Mouse (Mus musculus) MEL (cell line): Measurements from ENCODE around the gene Lsm12. TPM values are rescaled to one million over a fixed set of nuclear protein-coding genes. Genes with fewer than 3 reads are reported as not detected.

Experiments
- DNase-seq: peaks from one replicate; pipeline ENCODE4 v3.0.0; 2011; ENCODE audit warnings: low read depth, low spot score
- H3K27ac ChIP-seq: 2 replicates; pipeline ENCODE4 v1.5.1; 2012; ENCODE audit warnings: low read depth, mild to moderate bottlenecking, control low read depth, low read length, moderate library complexity; ENCODE audit not compliant: control insufficient read depth
- H3K27me3 ChIP-seq, 2 experiments: fragments of 150-350 bp in 1 of 2; sonication (generic) in 1 of 2; 2 replicates each; pipeline ENCODE4 v1.6.1; 2012; ENCODE audit warnings: low read length in 2 of 2, mild to moderate bottlenecking in 2 of 2, improper control_type of control experiment in 1 of 2, moderate library complexity in 1 of 2; ENCODE audit not compliant: insufficient read depth in 2 of 2, control insufficient read depth in 1 of 2
- H3K36me3 ChIP-seq, 2 experiments: 2 replicates each; pipeline ENCODE4 v1.6.1; 2012 to 2014; ENCODE audit warnings: low read length in 2 of 2, improper control_type of control experiment in 1 of 2, inconsistent platforms in 1 of 2, mild to moderate bottlenecking in 1 of 2; ENCODE audit not compliant: insufficient read depth in 2 of 2, control insufficient read depth in 1 of 2
- H3K4me1 ChIP-seq, 2 experiments: fragments of 150-350 bp in 1 of 2; sonication (generic) in 1 of 2; 2 replicates each; pipeline ENCODE4 v1.6.1; 2012; ENCODE audit warnings: low read length in 2 of 2, improper control_type of control experiment in 1 of 2, mild to moderate bottlenecking in 1 of 2; ENCODE audit not compliant: insufficient read depth in 2 of 2, control insufficient read depth in 1 of 2
- H3K4me3 ChIP-seq, 2 experiments: fragments of 150-350 bp in 1 of 2; sonication (generic) in 1 of 2; 2 replicates each; pipeline ENCODE4 v1.5.1; 2012; ENCODE audit warnings: low read depth in 2 of 2, low read length in 2 of 2, mild to moderate bottlenecking in 2 of 2, moderate library complexity in 2 of 2, control low read depth in 1 of 2, improper control_type of control experiment in 1 of 2; ENCODE audit not compliant: control insufficient read depth in 1 of 2, insufficient read depth in 1 of 2
- H3K79me2 ChIP-seq: 2 replicates; pipeline ENCODE4 v1.6.1; 2012; ENCODE audit warnings: mild to moderate bottlenecking, low read length, moderate library complexity; ENCODE audit not compliant: control insufficient read depth, poor library complexity, insufficient read depth
- H3K9ac ChIP-seq: 2 replicates; pipeline ENCODE4 v1.6.1; 2012; ENCODE audit warnings: low read depth, mild to moderate bottlenecking, control low read depth, low read length, moderate library complexity; ENCODE audit not compliant: control insufficient read depth, poor library complexity, severe bottlenecking
- H3K9me3 ChIP-seq: fragments of 150-350 bp; sonication (generic); replicated peaks from 2 replicates; pipeline ENCODE4 v1.6.1; 2012; ENCODE audit warnings: mild to moderate bottlenecking, low read length, improper control_type of control experiment, moderate library complexity; ENCODE audit not compliant: insufficient read depth
- BHLHE40 ChIP-seq: IDR thresholded peaks from 2 replicates; pipeline ENCODE4 v1.6.1; 2012; ENCODE audit warnings: low read depth, mild to moderate bottlenecking, inconsistent platforms, low read length, improper control_type of control experiment, borderline replicate concordance
- CHD1 ChIP-seq: IDR thresholded peaks from 2 replicates; pipeline ENCODE4 v1.6.1; 2012; ENCODE audit warnings: low read depth, mild to moderate bottlenecking, inconsistent platforms, low read length, improper control_type of control experiment
- CHD2 ChIP-seq: IDR thresholded peaks from 2 replicates; pipeline ENCODE4 v1.6.1; 2011; ENCODE audit warnings: low read length, improper control_type of control experiment
- CTCF ChIP-seq, 3 experiments: IDR thresholded peaks in 2 of 3; conservative IDR thresholded peaks in 1 of 3; 2 replicates each; pipeline ENCODE4 v1.5.1; 2011 to 2012; ENCODE audit warnings: low read length in 3 of 3, low read depth in 2 of 3, mild to moderate bottlenecking in 2 of 3, improper control_type of control experiment in 1 of 3, inconsistent platforms in 1 of 3, mixed read lengths in 1 of 3, moderate library complexity in 1 of 3; ENCODE audit not compliant: control insufficient read depth in 1 of 3, insufficient read depth in 1 of 3, poor library complexity in 1 of 3, severe bottlenecking in 1 of 3
- EP300 ChIP-seq, 2 experiments: IDR thresholded peaks; 2 replicates each; pipeline ENCODE4 v1.6.1; 2011; ENCODE audit warnings: improper control_type of control experiment in 2 of 2, low read length in 2 of 2, low read depth in 1 of 2, mild to moderate bottlenecking in 1 of 2
- ETS1 ChIP-seq: IDR thresholded peaks from 2 replicates; pipeline ENCODE4 v1.6.1; 2012; ENCODE audit warnings: low read depth, mild to moderate bottlenecking, inconsistent platforms, low read length, improper control_type of control experiment, moderate library complexity
- KAT2A ChIP-seq: conservative IDR thresholded peaks from 2 replicates; pipeline ENCODE4 v1.6.1; 2012; ENCODE audit warnings: low read depth, low read length, improper control_type of control experiment, inconsistent platforms
- MAFK ChIP-seq: IDR thresholded peaks from 2 replicates; pipeline ENCODE4 v1.6.1; 2011; ENCODE audit warnings: low read depth, mild to moderate bottlenecking, low read length, improper control_type of control experiment, borderline replicate concordance
- MAX ChIP-seq: IDR thresholded peaks from 2 replicates; pipeline ENCODE4 v1.6.1; 2011; ENCODE audit warnings: low read length, improper control_type of control experiment
- MEF2A ChIP-seq: IDR thresholded peaks from 2 replicates; pipeline ENCODE4 v1.6.1; 2014; ENCODE audit warnings: low read depth, mild to moderate bottlenecking, inconsistent platforms, low read length, improper control_type of control experiment; ENCODE audit not compliant: poor library complexity, insufficient replicate concordance, severe bottlenecking; ENCODE audit errors: extremely low read depth
- NELFE ChIP-seq: IDR thresholded peaks from 2 replicates; pipeline ENCODE4 v1.6.1; 2011; ENCODE audit warnings: low read depth, low read length, improper control_type of control experiment
- POLR2AphosphoS5 ChIP-seq: IDR thresholded peaks from 2 replicates; pipeline ENCODE4 v1.6.1; 2012; ENCODE audit warnings: low read depth, borderline replicate concordance, mild to moderate bottlenecking, inconsistent platforms, low read length, moderate library complexity, mixed read lengths
- SIN3A ChIP-seq: IDR thresholded peaks from 2 replicates; pipeline ENCODE4 v1.6.1; 2012; ENCODE audit warnings: low read length, improper control_type of control experiment, inconsistent platforms
- TBP ChIP-seq: IDR thresholded peaks from 2 replicates; pipeline ENCODE4 v1.8.0; 2011; ENCODE audit warnings: low read depth, low read length, improper control_type of control experiment
- UBTF ChIP-seq: IDR thresholded peaks from 2 replicates; pipeline ENCODE4 v1.6.1; 2012; ENCODE audit warnings: low read depth, mild to moderate bottlenecking, inconsistent platforms, low read length, improper control_type of control experiment, moderate library complexity, borderline replicate concordance; ENCODE audit not compliant: insufficient read depth
- USF1 ChIP-seq: IDR thresholded peaks from 2 replicates; pipeline ENCODE4 v1.6.1; 2014; ENCODE audit warnings: low read depth, mild to moderate bottlenecking, inconsistent platforms, low read length, improper control_type of control experiment, moderate library complexity
- ZKSCAN1 ChIP-seq: IDR thresholded peaks from 2 replicates; pipeline ENCODE4 v1.6.1; 2012; ENCODE audit warnings: low read depth, mild to moderate bottlenecking, inconsistent platforms, low read length, improper control_type of control experiment, moderate library complexity
- ZNF384 ChIP-seq: IDR thresholded peaks from 2 replicates; pipeline ENCODE4 v1.6.1; 2012; ENCODE audit warnings: low read depth, mild to moderate bottlenecking, inconsistent platforms, low read length, improper control_type of control experiment
- polyA plus RNA-seq, 2 experiments: library from polyadenylated mRNA; stranded (reverse) in 1 of 2; unstranded in 1 of 2; fragments of >175 nt in 1 of 2; fragments of >200 nt in 1 of 2; gene quantifications; 2 replicates each; pipeline versions ENCODE4 v1.2.1 to v1.2.4; 2012; ENCODE audit warnings: low replicate concordance in 2 of 2, low read depth in 1 of 2; ENCODE audit not compliant: insufficient read length in 2 of 2, insufficient read depth in 1 of 2, missing spikeins in 1 of 2
- total RNA-seq: library from RNA; depleted of rRNA; stranded (reverse); fragments of 300-350 nt; gene quantifications from 2 replicates; pipeline ENCODE4 v1.2.3, GENCODE M21; 2012

Gene Lsm12
- total and polyA plus RNA-seq, 3 experiments: 75.0 to 150 (median 128) TPM

- TF ChIP-seq USF1 (no peak), MEF2A (no peak), NELFE (no peak)
- H3K9me3 ChIP-seq: no peaks in the 10 kb centered on the region
- peaks cover 18% of the 10 kb centered on the region for H3K79me2 ChIP-seq
- H3K27me3 ChIP-seq: no peaks in the 10 kb centered on the region
- no peak overlapping the region for H3K4me3 ChIP-seq
- no peak overlapping the region for H3K9ac ChIP-seq
- no peak overlapping the region for H3K27ac ChIP-seq
- H3K36me3 ChIP-seq: peaks cover 0 to 32% of the 10 kb centered on the region in 2 experiments; a peak in 2 of 4 replicates
- H3K4me1 ChIP-seq: no peaks in the 10 kb centered on the region
- no peak for DNase-seq
These were observed 16.4 kb downstream of the Lsm12 start for GRCm38 (mm10) chr11:102168689-102169088.

GRCm38 (mm10) chr11:102167539-102167938 is 17.6 kb downstream of the Lsm12 start:
- Histone ChIP-seq H3K27ac (no peak overlapping the region), H3K4me1 (no peaks in the 10 kb centered on the region), H3K9me3 (no peaks in the 10 kb centered on the region), H3K4me3 (no peak overlapping the region), H3K27me3 (no peaks in the 10 kb centered on the region), H3K9ac (no peak overlapping the region), H3K79me2 (peaks cover 12% of the 10 kb centered on the region), H3K36me3 (peaks cover 0 to 28% of the 10 kb centered on the region in 2 experiments; a peak in 2 of 4 replicates)
- no peak for DNase-seq
- no peak for TF ChIP-seq TBP
- no peak for TF ChIP-seq CHD2
- no peak for TF ChIP-seq MAFK
- TF ChIP-seq CHD1: no peak
- TF ChIP-seq UBTF: no peak
- no peak for TF ChIP-seq MEF2A
- no peak for TF ChIP-seq MAX
- no peak for TF ChIP-seq KAT2A
- TF ChIP-seq ZKSCAN1: no peak
- TF ChIP-seq POLR2AphosphoS5: no peak
- TF ChIP-seq ETS1: no peak
- TF ChIP-seq CTCF (IDR thresholded peaks at IDR 0.05 in 2 of 3, conservative IDR thresholded peaks at IDR 0.05 in 1 of 3; ENCODE audit: control insufficient read depth in 1 of 3, insufficient read depth in 1 of 3, low read depth in 2 of 3, low read length in 3 of 3, poor library complexity in 1 of 3, severe bottlenecking in 1 of 3): no peak
- no peak for TF ChIP-seq EP300 (IDR thresholded peaks at IDR 0.05; ENCODE audit: low read depth in 1 of 2, low read length in 2 of 2)
- no peak for TF ChIP-seq ZNF384
- TF ChIP-seq SIN3A: no peak
- no peak for TF ChIP-seq BHLHE40
